Mouse (Mus musculus): ENCODE data around the gene Ing3.

Ing3 gene

GRCm38 (mm10) chr6:21991151-21991550 is 41.8 kb downstream of the Ing3 start:
- DNase-seq (ENCODE audit: low spot score in 2 of 2): no peak

- DNase-seq (ENCODE audit: low spot score in 2 of 2): no peak
Measured at GRCm38 (mm10) chr6:21993070-21993469, 43.7 kb downstream of the Ing3 start.

DNA sequence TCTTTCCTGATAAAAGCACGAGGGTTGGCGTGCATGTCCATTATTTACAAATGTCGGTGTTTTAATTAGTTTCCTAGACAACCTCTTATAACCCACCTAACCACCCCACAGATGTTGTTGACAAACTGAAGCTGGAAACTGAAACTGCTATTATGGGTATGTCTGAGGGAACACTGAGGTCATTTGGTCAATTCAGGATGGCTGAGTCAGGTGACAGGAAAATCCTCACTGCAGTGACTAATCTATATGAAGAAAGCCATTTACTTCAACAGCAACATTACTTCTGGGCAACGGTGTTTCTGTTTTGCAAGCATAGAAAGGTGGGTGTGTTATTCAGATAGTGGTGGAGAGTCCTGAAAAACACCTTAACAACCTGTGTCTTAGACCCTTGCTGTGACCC is 48.8 kb downstream of the Ing3 start:
- no peak for DNase-seq (ENCODE audit: low spot score in 2 of 2)

DNA sequence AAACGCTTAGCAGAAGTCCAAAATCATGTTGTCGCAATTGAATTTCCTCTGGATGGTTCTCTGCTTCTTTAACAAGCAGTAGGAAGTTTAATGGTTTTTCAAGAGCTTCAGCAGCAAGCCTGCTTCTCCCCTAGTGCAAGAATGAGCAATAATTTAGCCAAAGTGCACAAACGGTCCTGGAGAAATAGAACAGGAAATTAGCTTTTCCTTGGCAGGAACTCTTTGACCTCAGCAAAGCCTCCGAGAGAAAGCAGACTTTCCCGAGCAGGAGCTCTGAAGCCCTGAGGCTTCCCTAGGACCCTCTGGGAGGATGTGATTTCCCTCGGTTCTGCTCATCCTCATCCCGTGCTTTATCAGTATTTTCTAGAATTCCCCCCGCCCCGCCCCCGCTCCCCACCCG is 49.7 kb downstream of the Ing3 start:
- DNase-seq (ENCODE audit: low spot score in 2 of 2): no peak

DNA sequence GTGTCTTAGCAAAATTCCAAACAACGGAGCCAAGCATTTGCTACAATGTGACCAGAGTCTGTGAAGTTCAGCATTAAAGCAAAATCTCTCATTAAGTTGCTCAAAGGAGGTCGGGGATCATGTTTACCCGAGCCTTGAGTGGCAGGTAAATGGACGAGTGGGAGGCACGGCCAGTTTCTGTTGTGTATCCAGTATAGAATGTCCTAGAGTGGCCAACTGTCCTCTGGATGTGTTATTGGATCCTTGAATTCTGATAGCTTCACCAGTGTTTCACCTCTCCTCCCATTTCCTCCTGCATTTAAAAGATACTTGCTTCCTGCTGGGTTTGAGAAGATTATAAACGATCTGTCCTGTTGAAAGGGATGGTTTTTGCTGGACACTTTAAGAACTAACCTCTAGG is 50.7 kb downstream of the Ing3 start:
- no peak for DNase-seq (ENCODE audit: low spot score in 2 of 2)

- DNase-seq (ENCODE audit: low spot score in 2 of 2): no peak
Measured at GRCm38 (mm10) chr6:22000881-22001280, 51.5 kb downstream of the Ing3 start.

GRCm38 (mm10) chr6:22001284-22001916 is 52.0 kb downstream of the Ing3 start:
- DNase-seq (ENCODE audit: low spot score in 2 of 2): no peak

- DNase-seq (ENCODE audit: low spot score in 2 of 2): no peak
Measured at GRCm38 (mm10) chr6:22002521-22003199, 53.3 kb downstream of the Ing3 start.

DNA sequence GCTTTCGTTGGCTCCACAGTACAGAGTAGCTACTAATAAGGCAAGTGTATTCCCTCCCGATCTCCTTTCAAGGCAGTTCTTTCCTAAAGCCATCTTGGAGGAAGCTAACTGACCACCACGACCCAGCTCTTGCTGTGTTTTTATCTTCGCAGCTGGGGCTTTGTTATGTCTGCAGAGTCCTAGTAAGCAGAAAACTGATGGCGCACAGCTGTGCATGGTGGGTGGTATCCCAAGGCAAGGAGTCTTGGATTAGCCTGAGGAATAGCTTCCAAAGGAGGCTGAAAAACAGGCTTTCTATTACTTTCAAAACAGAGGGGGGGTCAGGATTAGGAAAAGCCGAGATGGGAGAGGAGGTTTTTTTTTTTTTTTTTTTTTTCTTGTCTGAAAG is 53.8 kb downstream of the Ing3 start:
- DNase-seq (ENCODE audit: low spot score in 2 of 2): peak in 1 of 2 experiments; percentile 61

- DNase-seq (ENCODE audit: low spot score in 2 of 2): no peak
Measured at GRCm38 (mm10) chr6:22003959-22004543, 54.7 kb downstream of the Ing3 start.

DNA sequence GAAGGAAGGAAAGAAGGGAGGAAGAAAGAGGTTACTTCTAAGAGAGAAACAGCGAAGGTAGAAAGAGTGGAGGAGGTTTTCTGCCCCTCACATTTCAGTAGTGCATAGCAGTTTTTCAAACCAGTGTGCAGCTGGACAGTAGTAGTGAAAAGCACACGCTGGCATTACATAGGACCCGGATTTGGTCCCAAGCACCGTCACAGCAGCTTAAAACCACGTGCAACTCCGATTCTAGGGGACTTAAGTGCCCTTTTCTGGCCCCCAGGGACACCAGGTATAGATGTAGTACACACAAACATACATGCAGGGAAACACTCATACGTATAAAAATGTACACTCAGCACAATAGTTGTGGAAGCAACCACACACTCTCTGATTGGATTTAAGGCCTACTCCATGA is 59.0 kb downstream of the Ing3 start:
- no peak for DNase-seq (ENCODE audit: low spot score in 2 of 2)

DNA sequence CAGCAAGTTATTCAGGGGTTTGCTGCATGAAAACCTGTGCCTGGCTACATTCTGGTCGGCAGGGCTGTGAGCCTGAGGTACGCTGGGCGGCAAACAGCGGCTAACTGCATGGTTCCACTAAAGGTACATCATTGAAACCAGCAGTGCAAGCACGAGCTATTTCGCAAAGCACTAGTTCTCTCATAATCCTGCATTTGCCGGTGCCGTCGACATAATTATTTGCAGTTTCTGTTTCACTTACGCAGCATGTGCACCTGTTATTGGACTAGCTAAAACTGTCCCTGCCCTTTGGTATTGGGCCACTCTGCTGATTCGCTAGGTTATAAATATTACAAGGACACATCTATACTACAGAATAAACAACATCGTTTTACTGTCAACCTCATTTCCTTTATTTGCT is 60.9 kb downstream of the Ing3 start:
- DNase-seq (ENCODE audit: low spot score in 2 of 2): no peak

- DNase-seq (ENCODE audit: low spot score in 2 of 2): no peak
Measured at GRCm38 (mm10) chr6:22010761-22011281, 61.5 kb downstream of the Ing3 start.

GRCm38 (mm10) chr6:22011546-22011945 is 62.2 kb downstream of the Ing3 start:
- no peak for DNase-seq (ENCODE audit: low spot score in 2 of 2)

- DNase-seq (ENCODE audit: low spot score in 2 of 2): no peak
Measured at GRCm38 (mm10) chr6:22012099-22012498, 62.7 kb downstream of the Ing3 start.

- DNase-seq (ENCODE audit: low spot score in 2 of 2): no peak
Measured at GRCm38 (mm10) chr6:22012501-22012900, 63.1 kb downstream of the Ing3 start.

- DNase-seq (ENCODE audit: low spot score in 2 of 2): no peak
Measured at GRCm38 (mm10) chr6:22013394-22013793, 64.0 kb downstream of the Ing3 start.

- no peak for DNase-seq (ENCODE audit: low spot score in 2 of 2)
Measured at GRCm38 (mm10) chr6:22014291-22014911, 65.0 kb downstream of the Ing3 start.

- no peak for DNase-seq (ENCODE audit: low spot score in 2 of 2)
Measured at GRCm38 (mm10) chr6:22017631-22018030, 68.3 kb downstream of the Ing3 start.

DNA sequence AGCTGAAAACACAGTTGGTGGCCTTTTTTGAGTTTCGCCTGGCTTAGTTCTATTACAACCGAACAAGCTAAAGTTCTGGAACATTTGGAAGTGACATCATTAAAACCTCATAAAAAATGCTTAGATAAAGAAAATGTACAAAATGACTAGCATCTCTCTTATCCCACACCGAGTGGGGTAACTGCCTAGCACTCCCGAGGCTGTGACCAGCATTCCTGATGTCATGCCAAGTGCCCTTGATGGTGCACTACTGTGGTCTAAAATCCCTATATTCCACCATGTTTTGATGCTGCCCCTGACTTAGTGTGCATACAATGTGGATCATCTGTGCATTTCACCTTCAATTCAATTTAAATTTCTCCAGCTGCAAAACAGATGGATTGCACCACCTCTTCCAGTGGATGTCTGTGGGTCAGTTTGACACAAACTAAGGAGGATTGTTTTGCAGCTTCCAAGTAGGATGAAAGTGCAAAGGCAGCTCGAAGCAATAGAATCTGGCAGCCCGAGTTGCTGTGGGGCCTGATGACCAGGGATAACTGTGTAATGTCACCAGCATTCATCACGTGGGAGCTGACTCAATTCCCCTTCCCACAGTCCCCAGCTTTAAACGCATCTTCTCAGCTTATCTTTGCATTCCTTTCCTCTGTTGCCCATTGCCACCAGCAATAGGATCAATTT is 69.5 kb downstream of the Ing3 start:
- no peak for DNase-seq (ENCODE audit: low spot score in 2 of 2)

GRCm38 (mm10) chr6:22019637-22020036 is 70.3 kb downstream of the Ing3 start:
- no peak for DNase-seq (ENCODE audit: low spot score in 2 of 2)

DNA sequence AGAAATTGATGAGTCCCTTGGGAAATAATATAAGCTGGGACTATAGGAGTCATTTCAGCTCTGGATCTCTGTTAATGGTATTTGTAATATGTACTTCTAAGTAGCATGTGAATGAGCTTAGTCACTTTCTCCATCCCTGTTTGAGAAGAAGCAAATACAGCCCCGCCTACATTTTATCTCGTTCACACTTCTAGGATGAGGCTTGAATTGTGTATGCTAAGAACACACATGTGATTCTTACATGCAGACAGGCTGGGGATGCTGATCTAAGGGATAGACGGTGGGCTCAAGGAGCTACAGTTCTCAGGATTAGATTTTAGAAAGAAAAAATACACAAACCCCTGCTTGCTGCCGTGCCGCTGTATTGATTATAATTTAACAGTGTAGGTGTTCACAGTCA is 71.3 kb downstream of the Ing3 start:
- no peak for DNase-seq (ENCODE audit: low spot score in 2 of 2)

Measured in urinary bladder, adult 18-20 months (tissue).